Mouse (Mus musculus): ENCODE data around the gene AU018091.
"Not testable (repeated sequence)": the region's sequence is repeated elsewhere in the genome, so short reads cannot be mapped to it uniquely, and the experiment has no call there.

Gene AU018091

DNA sequence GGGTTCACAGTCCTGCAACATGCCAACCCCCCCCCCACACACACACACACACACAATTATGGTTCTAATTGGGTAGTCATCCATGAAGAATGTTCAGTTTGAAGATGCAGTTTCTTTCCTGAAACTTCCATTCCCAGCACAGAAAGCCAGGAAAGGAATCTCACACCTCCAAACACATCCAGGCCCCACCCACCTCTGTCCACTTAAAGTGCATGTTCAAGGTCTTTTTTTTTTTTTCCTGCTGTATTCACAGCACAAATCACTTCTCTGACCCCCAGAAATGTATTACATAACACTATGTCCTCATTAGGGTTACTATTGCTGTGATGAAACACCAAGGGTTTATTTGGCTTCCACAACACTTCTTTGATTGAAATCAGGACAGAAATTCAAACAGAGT, 4.0 kb downstream of the AU018091 start:
- DNase-seq, result no peak

DNA sequence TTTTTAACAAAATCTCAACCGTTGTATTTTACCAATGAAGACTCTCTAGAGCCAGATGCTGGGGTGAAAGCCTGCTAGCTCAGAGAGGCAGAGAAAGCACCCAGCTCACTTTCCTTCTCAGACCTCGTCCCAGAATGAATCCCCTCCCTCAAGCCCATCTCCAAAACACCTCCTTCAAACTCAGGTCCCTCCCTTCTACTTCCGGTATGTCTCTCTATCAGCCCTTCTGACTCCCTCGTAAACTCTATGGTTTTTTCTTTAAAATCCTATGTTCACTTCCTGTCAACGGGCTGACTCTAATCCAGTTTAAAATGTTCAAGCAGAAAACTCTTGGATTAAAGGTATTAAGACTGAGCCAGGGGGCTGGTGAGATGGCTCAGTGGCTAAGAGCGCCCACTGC, 4.6 kb downstream of the AU018091 start:
- DNase-seq, result no peak

DNA sequence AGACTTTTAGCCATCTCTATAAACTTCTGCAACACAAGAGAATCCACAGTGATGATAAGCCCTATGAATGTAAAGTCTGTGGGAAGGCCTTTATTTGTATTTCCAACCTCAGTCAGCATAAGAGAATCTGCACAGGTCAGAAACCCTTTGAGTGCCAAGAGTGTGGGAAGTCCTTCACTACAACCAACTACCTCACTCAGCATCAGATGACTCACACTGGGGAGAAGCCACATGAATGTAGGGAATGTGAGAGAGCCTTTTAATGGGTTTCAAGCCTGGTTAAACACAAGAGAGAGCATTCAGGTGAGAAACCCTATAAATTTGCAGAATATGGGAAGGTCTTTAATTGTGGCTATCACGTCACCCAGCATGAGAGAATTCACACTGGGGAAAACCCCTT, 18.6 kb downstream of the AU018091 start:
- no peak for DNase-seq

DNA sequence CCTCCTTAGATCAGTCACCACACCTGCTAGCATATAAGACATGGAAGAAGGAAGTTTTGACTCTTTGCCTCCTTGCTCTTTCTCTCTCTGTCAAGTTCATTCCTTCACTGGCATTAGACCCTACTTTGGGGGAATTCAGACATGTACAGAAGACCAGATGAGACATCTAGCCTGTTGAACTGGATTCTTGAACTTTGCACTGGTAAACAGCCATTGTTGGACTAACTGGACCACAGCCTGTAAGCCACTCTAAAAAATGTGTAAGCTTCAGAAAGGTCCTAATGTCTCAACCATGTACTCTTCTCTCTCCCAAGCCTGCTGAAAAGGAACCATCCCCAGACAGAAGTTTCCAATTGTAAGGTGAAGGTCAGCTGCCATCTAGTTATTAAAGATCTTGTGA, 22.9 kb downstream of the AU018091 start:
- DNase-seq, result no peak

DNA sequence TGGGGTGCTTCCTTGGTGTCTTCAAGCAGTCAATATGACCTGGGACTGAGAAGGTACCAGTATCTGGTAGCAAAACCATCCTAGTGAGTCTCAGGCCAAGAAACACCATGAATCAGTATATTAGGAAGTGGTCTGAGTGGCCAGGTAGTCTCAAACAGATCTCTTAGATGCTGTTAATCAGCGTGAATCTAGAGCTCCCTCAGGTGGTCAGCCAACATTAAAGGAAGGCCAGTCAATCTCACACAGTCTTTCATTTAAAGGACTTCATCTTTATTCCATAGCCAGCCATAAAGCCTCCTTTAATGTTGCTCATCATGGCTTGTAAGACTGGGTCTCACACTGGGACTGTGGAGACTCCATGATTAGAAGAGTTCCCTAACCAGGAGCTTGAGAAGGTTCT, 25.7 kb downstream of the AU018091 start:
- DNase-seq, result no peak

DNA sequence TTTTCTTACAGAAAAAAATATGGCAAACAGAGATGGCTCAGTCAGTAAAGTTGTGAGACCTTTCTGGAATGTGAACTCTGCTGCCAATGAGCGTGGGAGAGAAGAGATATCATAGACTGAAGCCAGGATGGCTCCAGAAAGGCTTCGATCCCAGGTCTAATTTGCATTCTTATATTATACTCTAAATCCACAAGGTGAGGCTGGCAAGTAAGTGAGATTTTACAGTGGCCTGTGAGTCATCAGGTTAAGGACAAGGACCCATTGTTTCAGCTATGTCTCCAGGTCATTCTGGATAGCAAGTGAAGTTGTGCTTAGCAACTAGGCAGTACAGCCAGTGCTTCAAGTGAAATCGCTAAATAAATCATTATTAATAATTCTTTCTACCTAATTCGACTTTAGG, 33.4 kb downstream of the AU018091 start:
- DNase-seq, result no peak

DNA sequence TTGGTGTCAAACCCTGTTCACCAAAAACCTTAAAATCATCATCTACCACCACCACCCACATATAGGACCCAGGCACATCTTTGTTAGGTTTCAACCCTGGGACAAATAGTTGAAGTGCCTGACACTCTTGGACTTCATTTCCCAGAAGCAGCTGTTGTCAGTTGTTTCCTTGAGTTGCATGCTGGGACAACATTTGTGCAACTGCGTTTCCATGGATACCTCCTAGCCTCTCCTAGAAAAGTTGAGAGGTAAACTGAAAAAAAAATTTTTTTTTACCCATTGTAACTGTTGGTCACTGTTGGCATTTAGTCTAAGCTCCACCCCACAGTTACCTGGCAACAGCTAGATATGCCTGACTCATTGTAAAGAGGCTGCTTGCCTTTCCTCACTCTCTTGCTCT, 34.3 kb downstream of the AU018091 start:
- no peak for DNase-seq

DNA sequence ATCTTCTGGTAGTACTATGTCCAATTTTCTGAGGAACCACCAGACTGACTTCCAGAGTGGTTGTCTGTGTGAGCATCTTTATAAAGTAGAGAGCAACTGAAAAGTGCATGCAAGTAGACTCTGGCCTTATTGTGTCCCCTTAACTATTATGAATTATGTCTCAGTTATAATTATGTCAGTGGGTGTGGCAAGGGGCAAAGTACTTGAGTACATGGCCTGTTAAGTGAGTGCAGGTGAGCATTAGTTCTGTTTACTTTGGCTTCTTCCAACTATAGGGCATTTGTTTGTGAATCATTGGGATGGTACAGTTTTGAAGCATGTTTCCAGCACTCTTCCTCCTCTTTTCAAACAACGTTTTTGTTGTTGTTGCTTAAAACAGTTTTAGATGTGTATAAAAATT, 38.7 kb downstream of the AU018091 start:
- DNase-seq, result no peak

DNA sequence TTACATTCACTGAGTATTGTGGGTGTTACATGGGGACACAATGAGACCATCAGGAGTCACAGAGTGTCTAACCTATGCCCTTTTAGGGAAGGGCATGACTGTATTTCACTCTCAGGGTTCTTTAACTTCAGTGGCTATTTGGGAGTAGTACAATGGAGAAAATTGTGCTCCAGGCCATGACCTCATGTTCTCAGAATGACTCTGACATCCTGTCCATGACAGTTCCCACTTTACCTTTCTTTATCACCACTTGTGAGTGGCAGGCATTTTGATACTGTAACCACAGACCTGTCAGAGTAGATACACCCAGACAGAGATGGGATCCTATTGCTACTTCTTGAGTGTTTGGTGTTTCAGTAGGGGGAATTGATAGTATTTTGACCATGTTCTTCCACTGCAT, 40.4 kb downstream of the AU018091 start:
- not testable (repeated sequence) for DNase-seq

DNA sequence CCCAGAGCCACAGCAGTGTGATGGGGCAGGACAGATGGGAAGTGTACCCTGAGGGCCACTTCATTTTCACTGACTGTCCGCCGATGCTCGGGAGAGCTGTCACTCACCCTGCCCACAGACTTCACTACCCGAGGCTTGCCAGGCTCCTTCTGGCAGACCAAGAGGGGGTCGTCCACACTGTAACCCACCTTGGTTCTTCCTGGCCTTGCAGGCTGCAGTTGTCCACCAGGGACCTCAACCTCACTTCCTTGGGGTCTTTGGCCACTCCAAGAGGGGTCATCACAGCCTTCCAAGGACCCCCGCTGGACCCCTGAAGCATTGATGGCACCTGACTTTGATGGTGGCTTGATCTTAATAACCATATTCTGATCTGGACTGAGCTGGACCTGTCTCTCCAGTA, 57.8 kb downstream of the AU018091 start:
- not testable (repeated sequence) for DNase-seq

DNA sequence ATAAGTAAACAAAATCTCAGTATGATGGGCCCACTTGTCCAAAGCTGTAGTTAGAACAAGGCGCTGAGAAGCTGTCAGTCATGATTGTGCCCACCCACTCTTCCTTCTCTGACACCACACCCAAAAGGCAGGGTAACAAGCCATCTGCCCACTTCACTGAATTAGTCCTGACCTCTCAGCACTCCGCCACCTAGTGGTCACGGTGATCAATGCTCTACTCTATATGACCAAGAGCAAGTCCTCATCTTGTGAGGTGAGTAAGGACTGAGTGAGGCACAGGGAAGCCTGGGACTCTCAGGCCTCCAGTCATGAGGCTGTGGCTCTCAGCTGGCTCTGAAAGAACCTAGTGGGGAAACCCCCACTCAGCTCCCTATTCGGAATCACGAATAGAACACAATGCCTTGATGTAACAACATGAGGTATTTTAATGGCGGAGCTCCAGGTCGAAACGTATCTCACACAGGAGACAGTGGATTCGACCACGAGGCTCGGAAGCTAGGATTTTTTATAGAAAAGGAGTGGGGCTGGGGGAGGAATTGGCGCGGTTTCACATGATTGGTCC, 62.4 kb downstream of the AU018091 start:
- not testable (repeated sequence) for DNase-seq

Measured in cerebellum, postnatal 14 days (tissue).